Mouse (Mus musculus) kidney, adult 18-20 months (tissue): ENCODE results near the gene Itfg1.

Experiments used
- DNase-seq: peaks from one replicate; pipeline ENCODE4 v3.0.0; 2021

Itfg1 gene

DNA sequence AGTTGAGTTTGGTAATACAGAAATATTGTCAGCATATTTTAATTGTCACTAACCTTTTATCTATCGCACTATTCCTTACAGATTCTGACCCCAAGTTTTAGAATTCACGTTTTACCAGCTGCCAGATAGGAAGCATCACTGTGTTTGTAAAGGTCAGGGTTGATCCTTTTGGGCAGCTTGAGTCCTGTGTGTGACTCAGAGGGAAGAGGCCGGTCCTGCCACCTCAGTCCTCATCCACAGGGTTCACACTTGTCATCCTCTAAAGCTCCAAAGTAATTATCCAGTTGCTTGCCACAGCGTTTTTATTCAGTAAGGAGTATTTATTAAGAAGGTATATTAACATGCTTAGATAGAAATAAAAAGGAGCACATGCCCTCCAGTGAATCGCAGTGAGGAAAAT lies 123.5 kb downstream of the Itfg1 start:
- no peak for DNase-seq

DNA sequence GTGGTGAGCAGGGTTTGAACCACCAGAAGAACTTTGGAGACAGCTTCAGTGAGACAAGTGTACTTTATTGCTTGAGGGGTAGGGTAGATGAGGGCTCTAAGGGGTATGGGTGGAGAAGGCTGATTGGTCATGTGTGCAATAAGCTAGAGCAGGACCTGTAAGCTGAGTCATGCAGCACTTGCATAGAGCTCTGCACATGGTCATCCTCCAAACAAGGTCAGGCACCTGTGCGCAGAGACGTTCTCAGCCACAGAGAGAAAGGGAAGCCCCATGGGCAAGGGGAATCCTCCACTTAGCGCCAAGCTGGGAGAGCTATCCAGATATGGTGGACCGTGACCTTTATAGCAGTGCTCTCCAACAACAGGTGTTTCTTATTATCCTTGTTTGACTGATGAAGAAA lies 124.0 kb downstream of the Itfg1 start:
- DNase-seq: no peak

DNA sequence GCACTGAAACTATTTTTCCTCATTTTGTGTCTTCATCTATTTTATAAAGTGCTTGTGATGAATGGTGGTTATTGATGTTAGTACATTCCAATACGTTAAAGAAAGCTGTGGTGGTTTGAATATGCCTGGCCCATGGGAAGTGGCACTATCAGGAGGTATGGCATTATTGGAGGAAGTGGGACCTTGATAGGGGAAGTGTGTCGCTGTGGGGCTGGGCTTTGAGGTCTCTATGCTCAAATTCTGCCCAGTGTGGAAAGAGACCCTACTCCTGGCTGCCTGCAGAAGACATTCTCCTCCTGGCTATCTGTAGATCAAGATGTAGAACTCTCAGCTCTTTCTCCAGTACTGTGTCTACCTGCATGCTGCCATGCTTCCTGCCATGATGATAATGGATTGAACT lies 133.7 kb downstream of the Itfg1 start:
- no peak for DNase-seq

DNA sequence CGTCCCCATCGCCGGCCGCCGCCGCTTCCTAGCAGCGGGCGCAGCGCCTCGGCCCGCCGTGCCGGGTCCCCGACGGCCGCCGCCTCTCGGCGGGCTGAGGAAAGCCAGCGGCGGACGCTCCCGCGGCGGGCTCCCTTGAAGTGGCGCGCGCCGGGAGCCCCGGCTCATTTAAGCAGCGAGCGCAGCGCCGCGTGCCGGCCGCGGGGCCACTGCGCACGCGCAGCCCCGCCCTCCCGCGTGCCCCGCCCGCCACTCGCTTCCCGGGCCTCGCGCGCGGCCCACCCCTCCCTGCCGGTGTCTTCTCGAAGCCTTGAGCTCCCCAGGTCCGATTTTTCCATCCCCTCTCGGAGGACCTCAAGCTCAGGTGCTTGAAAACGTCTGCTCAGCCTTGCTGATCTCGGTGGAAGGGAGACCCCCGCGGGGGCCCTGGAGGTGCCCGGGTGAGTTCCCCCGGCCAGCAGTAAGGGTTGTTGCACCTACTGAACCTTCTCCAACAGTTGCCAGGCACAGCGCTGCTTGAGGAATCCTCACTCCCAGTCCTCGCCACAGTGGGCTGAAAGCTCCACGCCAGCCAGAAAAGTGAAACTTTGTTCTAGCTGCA lies 139.9 kb downstream of the Itfg1 start, which contains the start of gene Neto2:
Gene Neto2, minus strand, starts transcription at position 174 of the 601 bp plus-strand sequence.
- DNase-seq: peak; percentile 68

DNA sequence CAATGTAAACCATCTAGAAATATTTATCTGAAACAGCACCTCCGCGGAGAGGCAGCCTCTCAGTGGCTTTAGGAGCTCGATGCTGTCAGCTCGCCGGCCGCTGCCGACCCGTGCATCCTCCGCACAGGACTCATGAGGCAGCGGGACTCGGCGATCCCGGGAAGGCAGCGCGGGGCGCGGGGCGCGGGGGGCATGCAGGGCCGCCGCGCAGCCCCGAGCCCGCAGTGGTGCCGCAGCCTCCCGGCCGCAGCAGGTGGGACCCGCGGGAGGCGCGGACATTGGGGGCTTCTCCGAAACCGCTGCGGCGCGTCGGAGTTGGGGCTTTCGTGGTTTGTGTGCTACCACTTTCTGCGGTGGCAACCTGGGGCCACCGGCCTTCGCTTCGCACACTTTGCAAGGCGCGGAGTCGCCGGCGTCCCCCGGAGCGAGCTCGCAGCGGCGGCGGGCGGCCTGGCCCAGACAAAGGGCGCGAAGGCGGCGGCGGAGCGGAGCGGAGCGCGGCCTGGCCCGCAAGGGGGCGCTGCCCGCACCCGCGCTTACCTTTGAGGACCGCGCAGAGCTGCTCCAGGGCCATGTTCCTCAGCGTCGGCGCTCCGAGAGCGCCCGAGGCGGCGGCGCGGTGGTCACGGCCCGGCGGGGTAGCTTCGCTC lies 140.5 kb downstream of the Itfg1 start:
- DNase-seq: peak; percentile 21

DNA sequence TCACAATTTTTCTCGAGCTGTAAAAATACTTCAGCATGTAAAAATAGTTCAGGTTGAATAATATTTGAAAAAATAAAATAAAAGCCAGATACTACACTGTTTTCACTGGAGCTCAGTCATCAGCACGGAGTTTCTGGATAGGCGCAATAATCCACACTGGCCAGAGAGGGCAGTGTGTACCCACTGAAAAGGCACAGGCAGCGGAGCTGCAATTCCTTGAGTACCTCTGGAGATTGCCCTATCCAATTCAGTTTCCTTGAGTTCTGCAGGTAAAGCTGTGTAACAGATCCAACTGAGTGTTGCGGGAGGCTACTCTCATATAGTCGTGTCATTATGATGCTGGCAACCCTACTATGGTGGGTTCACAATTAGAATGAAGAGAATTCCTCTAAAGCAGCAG lies 141.7 kb downstream of the Itfg1 start:
- peak; percentile 59 for DNase-seq
